Mouse (Mus musculus) erythroblast, embryonic 14.5 days (primary cell): ENCODE measurements around the gene 4930402H24Rik.

Experiments used
- GATA1 ChIP-seq: IDR thresholded peaks from 2 replicates; pipeline ENCODE4 v1.6.1; 2012; ENCODE audit warnings: low read length, inconsistent platforms, mixed read lengths
- TAL1 ChIP-seq: IDR thresholded peaks from 3 replicates; pipeline ENCODE4 v1.6.1; 2012; ENCODE audit warnings: low read length, inconsistent platforms, mixed read lengths

- TF ChIP-seq GATA1 (no peak), TAL1 (no peak)
Measured at GRCm38 (mm10) chr2:130791722-130792121, 114.5 kb downstream of the 4930402H24Rik start.
